Mouse (Mus musculus): ENCODE data around the gene Adgrv1. TPM values are rescaled to one million over a fixed set of nuclear protein-coding genes. Genes with fewer than 3 reads are reported as not detected.

The Adgrv1 gene
- polyA plus RNA-seq, 1 experiment from 2014 or later: 0.86 TPM

DNA sequence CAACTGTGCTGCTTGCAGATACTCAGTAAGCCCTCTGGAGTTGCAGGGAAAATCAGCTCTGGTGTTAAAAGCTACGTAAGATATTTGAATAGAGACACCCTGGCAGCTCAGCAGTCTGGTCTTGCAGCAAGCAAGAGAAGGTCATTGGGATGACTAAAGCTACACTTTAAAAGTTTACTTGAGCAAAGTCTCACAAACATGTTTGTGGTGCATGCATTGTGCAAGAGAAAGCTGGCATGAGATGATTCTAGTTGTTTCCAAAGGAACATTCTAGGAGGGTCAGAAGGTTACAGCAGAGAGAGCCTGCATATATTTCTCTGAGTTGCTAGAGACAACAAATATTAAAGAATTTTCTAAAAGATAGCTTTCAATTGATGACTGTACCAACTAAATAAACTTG is 421.5 kb downstream of the Adgrv1 start:
- no peak overlapping the region for H3K27ac ChIP-seq (ENCODE audit: low read depth, low read length)
- no peak overlapping the region for H3K9ac ChIP-seq (ENCODE audit: low read depth, low read length)
- no peak for TF ChIP-seq CTCF (IDR thresholded peaks at IDR 0.05; ENCODE audit: low read depth)
- no peak overlapping the region for H3K4me3 ChIP-seq (ENCODE audit: low read depth, low read length)
- no peak for ATAC-seq
- H3K9me3 ChIP-seq (ENCODE audit: control insufficient read depth): no peaks in the 10 kb centered on the region
- no peak overlapping the region for H3K4me2 ChIP-seq (replicated peaks; ENCODE audit: low read depth)
- whole genome bisulfite sequencing: 65% methylated on average over 1 of the region's 1 CpGs
- no peaks in the 10 kb centered on the region for H3K27me3 ChIP-seq (replicated peaks; ENCODE audit: control insufficient read depth, insufficient read depth, low read length)
- no peaks in the 10 kb centered on the region for H3K4me1 ChIP-seq (replicated peaks; ENCODE audit: control insufficient read depth, insufficient read depth, low read length)
- no peaks in the 10 kb centered on the region for H3K36me3 ChIP-seq (ENCODE audit: control insufficient read depth, insufficient read depth)

DNA sequence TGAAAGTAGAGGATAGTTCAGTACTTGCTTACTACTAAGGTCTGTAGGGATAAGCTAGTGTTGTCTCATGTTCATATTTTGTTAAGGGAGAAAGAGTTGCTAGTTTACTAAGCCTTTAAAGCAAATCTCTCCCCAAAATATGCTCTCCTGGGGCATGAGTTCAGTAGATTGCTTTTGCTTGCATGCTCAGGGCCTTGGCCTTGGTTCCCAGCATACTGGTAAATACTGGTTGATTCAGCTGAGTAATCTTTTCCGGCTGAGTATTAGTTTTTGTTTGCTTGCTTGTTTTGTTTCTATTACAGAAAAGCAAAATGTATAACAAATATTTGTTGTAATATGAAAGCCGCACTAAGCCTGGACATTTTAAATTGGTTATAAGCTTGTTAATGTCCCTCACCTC is 422.4 kb downstream of the Adgrv1 start:
- WGBS: 96% methylated on average over 2 of the region's 2 CpGs
- Histone ChIP-seq H3K27me3 (replicated peaks; ENCODE audit: control insufficient read depth, insufficient read depth, low read length) (no peaks in the 10 kb centered on the region), H3K4me1 (replicated peaks; ENCODE audit: control insufficient read depth, insufficient read depth, low read length) (no peaks in the 10 kb centered on the region), H3K36me3 (ENCODE audit: control insufficient read depth, insufficient read depth) (no peaks in the 10 kb centered on the region), H3K4me2 (replicated peaks; ENCODE audit: low read depth) (no peak overlapping the region), H3K27ac (ENCODE audit: low read depth, low read length) (no peak overlapping the region), H3K4me3 (ENCODE audit: low read depth, low read length) (no peak overlapping the region), H3K9ac (ENCODE audit: low read depth, low read length) (no peak overlapping the region), H3K9me3 (ENCODE audit: control insufficient read depth) (no peaks in the 10 kb centered on the region)
- ATAC-seq: no peak
- no peak for TF ChIP-seq CTCF (IDR thresholded peaks at IDR 0.05; ENCODE audit: low read depth)

- Histone ChIP-seq H3K4me1 (replicated peaks; ENCODE audit: control insufficient read depth, insufficient read depth, low read length) (no peaks in the 10 kb centered on the region), H3K9ac (ENCODE audit: low read depth, low read length) (no peak overlapping the region), H3K4me3 (ENCODE audit: low read depth, low read length) (no peak overlapping the region), H3K9me3 (ENCODE audit: control insufficient read depth) (no peaks in the 10 kb centered on the region), H3K27ac (ENCODE audit: low read depth, low read length) (no peak overlapping the region), H3K36me3 (ENCODE audit: control insufficient read depth, insufficient read depth) (no peaks in the 10 kb centered on the region), H3K4me2 (replicated peaks; ENCODE audit: low read depth) (no peak overlapping the region), H3K27me3 (replicated peaks; ENCODE audit: control insufficient read depth, insufficient read depth, low read length) (no peaks in the 10 kb centered on the region)
- 81% methylated on average over 3 of the region's 3 CpGs for WGBS
- ATAC-seq: no peak
- no peak for TF ChIP-seq CTCF (IDR thresholded peaks at IDR 0.05; ENCODE audit: low read depth)
These were observed 423.1 kb downstream of the Adgrv1 start for GRCm38 (mm10) chr13:81209815-81210214.

GRCm38 (mm10) chr13:81208106-81208613 is 424.8 kb downstream of the Adgrv1 start:
- TF ChIP-seq CTCF (IDR thresholded peaks at IDR 0.05; ENCODE audit: low read depth): no peak
- H3K4me1 ChIP-seq (replicated peaks; ENCODE audit: control insufficient read depth, insufficient read depth, low read length): no peaks in the 10 kb centered on the region
- WGBS: 21% methylated on average over 1 of the region's 1 CpGs
- no peaks in the 10 kb centered on the region for H3K9me3 ChIP-seq (ENCODE audit: control insufficient read depth)
- H3K36me3 ChIP-seq (ENCODE audit: control insufficient read depth, insufficient read depth): no peaks in the 10 kb centered on the region
- H3K9ac ChIP-seq (ENCODE audit: low read depth, low read length): no peak overlapping the region
- H3K4me2 ChIP-seq (replicated peaks; ENCODE audit: low read depth): no peak overlapping the region
- H3K4me3 ChIP-seq (ENCODE audit: low read depth, low read length): no peak overlapping the region
- H3K27ac ChIP-seq (ENCODE audit: low read depth, low read length): no peak overlapping the region
- ATAC-seq: no peak
- no peaks in the 10 kb centered on the region for H3K27me3 ChIP-seq (replicated peaks; ENCODE audit: control insufficient read depth, insufficient read depth, low read length)

- no peaks in the 10 kb centered on the region for H3K36me3 ChIP-seq (ENCODE audit: control insufficient read depth, insufficient read depth)
- no peaks in the 10 kb centered on the region for H3K4me1 ChIP-seq (replicated peaks; ENCODE audit: control insufficient read depth, insufficient read depth, low read length)
- H3K27ac ChIP-seq (ENCODE audit: low read depth, low read length): no peak overlapping the region
- no peaks in the 10 kb centered on the region for H3K9me3 ChIP-seq (ENCODE audit: control insufficient read depth)
- no peak overlapping the region for H3K9ac ChIP-seq (ENCODE audit: low read depth, low read length)
- H3K27me3 ChIP-seq (replicated peaks; ENCODE audit: control insufficient read depth, insufficient read depth, low read length): no peaks in the 10 kb centered on the region
- WGBS: 68% methylated on average over 12 of the region's 12 CpGs
- ATAC-seq: no peak
- no peak for TF ChIP-seq CTCF (IDR thresholded peaks at IDR 0.05; ENCODE audit: low read depth)
- H3K4me2 ChIP-seq (replicated peaks; ENCODE audit: low read depth): no peak overlapping the region
- H3K4me3 ChIP-seq (ENCODE audit: low read depth, low read length): no peak overlapping the region
These were observed 450.7 kb downstream of the Adgrv1 start for GRCm38 (mm10) chr13:81181966-81182908.

- H3K27ac ChIP-seq (ENCODE audit: low read depth, low read length): no peak overlapping the region
- no peaks in the 10 kb centered on the region for H3K36me3 ChIP-seq (ENCODE audit: control insufficient read depth, insufficient read depth)
- WGBS: 60% methylated on average over 4 of the region's 4 CpGs
- no peak overlapping the region for H3K4me3 ChIP-seq (ENCODE audit: low read depth, low read length)
- H3K27me3 ChIP-seq (replicated peaks; ENCODE audit: control insufficient read depth, insufficient read depth, low read length): no peaks in the 10 kb centered on the region
- ATAC-seq: no peak
- no peaks in the 10 kb centered on the region for H3K4me1 ChIP-seq (replicated peaks; ENCODE audit: control insufficient read depth, insufficient read depth, low read length)
- H3K9me3 ChIP-seq (ENCODE audit: control insufficient read depth): no peaks in the 10 kb centered on the region
- no peak overlapping the region for H3K9ac ChIP-seq (ENCODE audit: low read depth, low read length)
- no peak for TF ChIP-seq CTCF (IDR thresholded peaks at IDR 0.05; ENCODE audit: low read depth)
- H3K4me2 ChIP-seq (replicated peaks; ENCODE audit: low read depth): no peak overlapping the region
These were observed 451.5 kb downstream of the Adgrv1 start for GRCm38 (mm10) chr13:81181459-81181858.
